Mouse (Mus musculus) liver, embryonic 14.5 days (tissue): ENCODE data around the gene Aldh1a7.

ENCODE experiments used
- CTCF ChIP-seq: IDR thresholded peaks from 2 replicates; pipeline ENCODE4 v1.5.1; 2016; ENCODE audit warnings: antibody characterized with exemption, low read depth, control low read depth
- EP300 ChIP-seq: IDR thresholded peaks from 2 replicates; pipeline ENCODE4 v1.6.1; 2016; ENCODE audit warnings: antibody characterized with exemption, low read depth

GRCm38 (mm10) chr19:20702074-20702473, 25.3 kb downstream of the Aldh1a7 start:
- no peak for TF ChIP-seq CTCF
- no peak for TF ChIP-seq EP300
